Mouse (Mus musculus) lung, postnatal 0 days (tissue): Measurements from ENCODE around the gene Trpm8. TPM values are rescaled to one million over a fixed set of nuclear protein-coding genes. Genes with fewer than 3 reads are reported as not detected.

Source experiments
- ATAC-seq: fragments of 200-750 bp; cut with Nextera tagmentation; 2 replicates; pipeline ENCODE4 v1.8.0; 2017; ENCODE audit warnings: moderate library complexity
- DNase-seq: peaks from one replicate; pipeline ENCODE4 v3.0.0-alpha.2; 2016; ENCODE audit warnings: low spot score
- H3K27ac ChIP-seq: fragments of 300-500 bp; sonication (generic); 2 replicates; pipeline ENCODE4 v1.5.1; 2014; ENCODE audit warnings: antibody characterized with exemption, mild to moderate bottlenecking, low read length, mixed read lengths
- H3K27me3 ChIP-seq: fragments of 300-500 bp; sonication (generic); replicated peaks from 2 replicates; pipeline ENCODE4 v1.6.1; 2014; ENCODE audit warnings: low read length, mixed read lengths; ENCODE audit not compliant: insufficient read depth
- H3K36me3 ChIP-seq: fragments of 300-500 bp; sonication (generic); 2 replicates; pipeline ENCODE4 v1.6.1; 2014; ENCODE audit warnings: low read length, mixed read lengths; ENCODE audit not compliant: insufficient read depth
- H3K4me1 ChIP-seq: fragments of 300-500 bp; sonication (generic); 2 replicates; pipeline ENCODE4 v1.6.1; 2014; ENCODE audit warnings: antibody characterized with exemption, low read depth, low read length, mixed read lengths; ENCODE audit not compliant: insufficient read depth
- H3K4me2 ChIP-seq: fragments of 300-500 bp; sonication (generic); replicated peaks from 2 replicates; pipeline ENCODE4 v1.6.1; 2014; ENCODE audit warnings: low read depth, mild to moderate bottlenecking, low read length, moderate library complexity, mixed read lengths
- H3K4me3 ChIP-seq: fragments of 300-500 bp; sonication (generic); 2 replicates; pipeline ENCODE4 v1.5.1; 2014; ENCODE audit warnings: low read depth, low read length
- H3K9ac ChIP-seq: fragments of 300-500 bp; sonication (generic); replicated peaks from 2 replicates; pipeline ENCODE4 v1.6.1; 2014; ENCODE audit warnings: low read depth, mild to moderate bottlenecking
- H3K9me3 ChIP-seq: fragments of 300-500 bp; sonication (generic); 2 replicates; pipeline ENCODE4 v1.6.1; 2016; ENCODE audit warnings: low read length, mixed read lengths
- CTCF ChIP-seq: IDR thresholded peaks from 2 replicates; pipeline ENCODE4 v1.5.1; 2016; ENCODE audit warnings: antibody characterized with exemption, mild to moderate bottlenecking
- EP300 ChIP-seq: IDR thresholded peaks from 2 replicates; pipeline ENCODE4 v1.6.1; 2016; ENCODE audit warnings: antibody characterized with exemption, mild to moderate bottlenecking, control low read depth
- WGBS: fragments of 180-500 bp; shearing (Covaris S2); extraction: QIAGEN DNeasy Blood & Tissue Kit; methylation state at CpG from one replicate; pipeline ENCODE4 v1.1.7; 2014; 5-methylcytosine and 5-hydroxymethylcytosine counted together
- polyA plus RNA-seq: library from polyadenylated mRNA; unstranded; fragments of >200 nt; fragmentation: Nextera tagmentation; extraction: Ambion mirVana; gene quantifications from 2 replicates; pipeline ENCODE4 v1.2.1, GENCODE M21; 2015

Trpm8 gene
- polyA plus RNA-seq, 1 experiment from 2014 or later: not detected

DNA sequence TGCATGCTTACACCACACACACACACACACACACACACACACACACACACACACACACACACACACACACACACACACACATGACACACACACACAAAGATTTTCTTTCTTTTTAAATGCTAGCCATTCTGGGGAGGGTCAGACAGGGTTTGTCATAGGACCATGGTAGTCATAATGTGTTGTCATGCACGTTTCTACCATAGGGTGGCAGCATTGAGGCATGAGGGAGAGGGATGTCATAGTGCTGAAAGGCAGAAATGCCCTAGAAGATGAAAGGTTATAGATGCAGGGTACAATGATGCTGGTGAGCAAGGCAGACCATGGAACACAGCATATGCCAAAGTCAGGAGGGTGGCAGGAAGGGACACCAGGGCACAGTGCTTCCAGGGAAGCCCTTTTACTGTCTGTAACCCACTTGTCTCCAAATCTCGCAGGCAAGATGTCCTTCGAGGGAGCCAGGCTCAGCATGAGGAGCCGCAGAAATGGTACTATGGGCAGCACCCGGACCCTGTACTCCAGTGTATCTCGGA lies 41.1 kb downstream of the Trpm8 start:
- H3K4me3 ChIP-seq: no peak overlapping the region
- no peak for TF ChIP-seq EP300
- peak; percentile 89 for TF ChIP-seq CTCF
- no peak overlapping the region for H3K27ac ChIP-seq
- ATAC-seq: no peak
- no peaks in the 10 kb centered on the region for H3K27me3 ChIP-seq
- peak; percentile 50 for DNase-seq
- H3K9ac ChIP-seq: no peak overlapping the region
- 71% methylated on average over 6 of the region's 6 CpGs for WGBS
- no peaks in the 10 kb centered on the region for H3K4me1 ChIP-seq
- no peaks in the 10 kb centered on the region for H3K9me3 ChIP-seq
- H3K4me2 ChIP-seq: no peak overlapping the region
- no peaks in the 10 kb centered on the region for H3K36me3 ChIP-seq

GRCm38 (mm10) chr1:88320821-88321395 lies 43.4 kb downstream of the Trpm8 start:
- DNase-seq (peak; percentile 46), ATAC-seq (no peak; the same call in 1 of the 2 replicates)
- Histone ChIP-seq H3K27ac (no peak overlapping the region), H3K4me3 (no peak overlapping the region), H3K4me1 (no peaks in the 10 kb centered on the region), H3K4me2 (no peak overlapping the region), H3K9ac (no peak overlapping the region), H3K9me3 (no peaks in the 10 kb centered on the region), H3K36me3 (no peaks in the 10 kb centered on the region), H3K27me3 (no peaks in the 10 kb centered on the region)
- TF ChIP-seq EP300 (no peak), CTCF (no peak)
- WGBS: 61% methylated on average over 7 of the region's 7 CpGs

DNA sequence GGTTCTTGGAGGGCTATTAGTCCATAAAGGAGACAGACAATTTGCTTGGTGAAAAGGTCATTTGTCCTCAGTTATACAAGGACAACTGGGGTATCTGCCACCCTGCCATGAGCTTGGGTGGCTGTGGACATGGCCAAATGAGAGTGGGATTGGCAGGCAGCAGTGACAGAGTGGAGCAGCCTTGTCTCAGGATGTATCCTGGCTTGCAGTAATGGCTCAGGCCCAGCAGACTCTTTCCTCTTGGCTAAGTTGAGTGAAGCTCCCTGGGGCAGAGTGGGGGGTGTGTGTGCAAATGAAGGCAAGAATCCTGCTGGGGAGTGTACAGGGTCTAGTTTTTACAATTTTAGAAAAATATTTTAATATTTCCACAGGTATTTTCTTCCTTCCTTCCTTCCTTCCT lies 44.7 kb downstream of the Trpm8 start:
- TF ChIP-seq CTCF (no peak), EP300 (no peak)
- H3K27ac ChIP-seq: no peak overlapping the region

DNA sequence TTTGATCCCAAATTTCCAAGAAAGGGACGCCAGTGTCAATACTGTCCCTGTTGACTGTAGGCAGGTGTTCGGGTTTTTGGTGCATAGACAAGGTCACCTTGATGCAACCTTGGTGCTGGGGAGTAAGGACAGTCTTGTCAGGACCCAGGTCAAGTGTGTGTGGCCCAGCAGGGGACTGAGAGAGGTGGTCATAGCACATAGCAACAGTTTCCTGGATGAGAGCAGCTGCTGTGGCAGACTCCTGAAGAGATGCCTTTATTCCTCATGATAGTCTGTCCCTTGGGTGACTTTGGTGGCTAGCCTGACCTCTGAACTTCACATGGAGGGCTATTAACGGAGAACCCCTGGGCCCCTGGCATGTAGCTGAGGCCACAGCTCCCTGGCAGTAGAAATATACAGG lies 45.6 kb downstream of the Trpm8 start:
- WGBS: 72% methylated on average over 3 of the region's 3 CpGs
- no peak overlapping the region for H3K27ac ChIP-seq
- ATAC-seq (no peak), DNase-seq (no peak)
- no peaks in the 10 kb centered on the region for H3K9me3 ChIP-seq
- no peaks in the 10 kb centered on the region for H3K27me3 ChIP-seq
- no peaks in the 10 kb centered on the region for H3K4me1 ChIP-seq
- TF ChIP-seq CTCF: no peak
- no peak for TF ChIP-seq EP300
- no peak overlapping the region for H3K4me2 ChIP-seq
- no peak overlapping the region for H3K4me3 ChIP-seq
- no peak overlapping the region for H3K9ac ChIP-seq
- no peaks in the 10 kb centered on the region for H3K36me3 ChIP-seq

More for the DNA sequence above, 44.7 kb downstream of the Trpm8 start:
- H3K9ac ChIP-seq: no peak overlapping the region
- H3K27me3 ChIP-seq: no peaks in the 10 kb centered on the region
- H3K4me2 ChIP-seq: no peak overlapping the region
- no peak overlapping the region for H3K4me3 ChIP-seq
- H3K4me1 ChIP-seq: no peaks in the 10 kb centered on the region
- no peaks in the 10 kb centered on the region for H3K36me3 ChIP-seq
- no peaks in the 10 kb centered on the region for H3K9me3 ChIP-seq
- ATAC-seq (no peak), DNase-seq (no peak)

DNA sequence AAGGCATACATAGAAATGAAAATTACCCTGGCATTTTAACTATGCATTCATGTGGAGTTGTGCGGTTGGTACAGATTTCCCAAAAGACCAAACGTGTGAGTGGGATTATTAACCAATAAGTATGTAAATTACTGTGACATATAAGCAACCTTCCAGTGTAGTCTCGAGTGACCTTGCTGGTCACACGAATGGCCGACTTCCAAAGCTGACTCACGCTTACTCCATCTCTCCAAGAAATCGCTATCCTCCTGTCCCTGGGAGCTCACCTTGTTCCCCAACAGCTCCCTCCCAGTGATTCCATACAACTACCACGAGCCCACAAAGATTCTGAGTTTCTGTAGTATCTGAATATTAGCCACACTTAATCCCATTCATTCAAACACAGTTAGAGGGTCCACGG lies 62.0 kb downstream of the Trpm8 start:
- Histone ChIP-seq H3K9ac (no peak overlapping the region), H3K4me3 (no peak overlapping the region), H3K4me2 (no peak overlapping the region), H3K36me3 (no peaks in the 10 kb centered on the region), H3K4me1 (no peaks in the 10 kb centered on the region), H3K27me3 (no peaks in the 10 kb centered on the region), H3K27ac (no peak overlapping the region), H3K9me3 (no peaks in the 10 kb centered on the region)
- 76% methylated on average over 9 of the region's 9 CpGs for WGBS
- DNase-seq (no peak), ATAC-seq (no peak)
- TF ChIP-seq CTCF: no peak
- TF ChIP-seq EP300: no peak

DNA sequence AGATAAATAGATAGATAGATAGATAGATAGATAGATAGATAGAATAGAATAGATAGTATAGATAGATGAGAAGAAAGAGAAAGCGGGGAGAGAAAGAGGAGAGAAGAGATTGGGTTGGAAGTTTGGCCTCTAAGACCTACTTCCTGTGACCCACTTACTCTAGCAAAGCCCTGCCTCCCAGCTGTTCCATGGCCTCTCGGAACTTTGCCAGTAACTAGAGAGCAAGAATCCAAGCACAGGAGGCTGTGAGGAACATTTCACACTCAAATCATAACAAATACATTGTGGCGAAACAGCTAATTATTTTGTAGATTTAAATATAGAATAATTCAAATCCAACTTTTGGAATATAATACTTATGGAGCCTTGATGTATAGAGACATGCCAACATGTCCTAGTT lies 65.2 kb downstream of the Trpm8 start:
- Histone ChIP-seq H3K36me3 (no peaks in the 10 kb centered on the region), H3K9ac (no peak overlapping the region), H3K27ac (no peak overlapping the region), H3K9me3 (no peaks in the 10 kb centered on the region), H3K27me3 (no peaks in the 10 kb centered on the region), H3K4me2 (no peak overlapping the region), H3K4me1 (no peaks in the 10 kb centered on the region), H3K4me3 (no peak overlapping the region)
- ATAC-seq: peak; percentile 64; the same call in 1 of the 2 replicates
- TF ChIP-seq EP300: no peak
- no peak for TF ChIP-seq CTCF
- peak; percentile 75 for DNase-seq
- 58% methylated on average over 3 of the region's 3 CpGs for WGBS

DNA sequence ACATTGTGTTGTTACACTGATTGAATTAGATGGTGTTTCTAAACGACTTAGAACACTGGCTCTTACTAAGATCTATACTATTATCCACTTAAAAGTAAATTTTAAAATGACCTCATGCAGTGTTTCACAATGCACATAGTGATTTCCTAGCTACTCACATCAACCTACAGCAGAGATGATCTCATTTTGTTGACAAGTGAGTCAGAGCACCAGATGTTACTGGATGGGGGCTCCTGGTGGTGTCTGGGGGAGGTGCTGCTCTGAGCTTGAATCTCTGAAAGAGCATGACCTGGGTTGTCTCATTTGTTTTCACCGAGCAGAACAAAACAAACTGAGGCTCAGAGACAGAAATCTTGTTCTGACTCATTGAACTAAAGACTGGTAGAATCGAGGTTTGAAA lies 68.1 kb downstream of the Trpm8 start:
- peak; percentile 69 for DNase-seq
- H3K4me2 ChIP-seq: no peak overlapping the region
- H3K27ac ChIP-seq: no peak overlapping the region

More for the DNA sequence above, 68.1 kb downstream of the Trpm8 start:
- Histone ChIP-seq H3K36me3 (no peaks in the 10 kb centered on the region), H3K4me3 (no peak overlapping the region), H3K4me1 (no peaks in the 10 kb centered on the region), H3K9me3 (no peaks in the 10 kb centered on the region), H3K27me3 (no peaks in the 10 kb centered on the region), H3K9ac (no peak overlapping the region)
- TF ChIP-seq EP300 (no peak), CTCF (no peak)
- WGBS: 18% methylated on average over 3 of the region's 3 CpGs
- peak; percentile 76 for ATAC-seq
